Mouse (Mus musculus) stomach, adult 2 months (tissue): Measurements from ENCODE around the gene Ube2g2. TPM values are rescaled to one million over a fixed set of nuclear protein-coding genes. Genes with fewer than 3 reads are reported as not detected.

Source experiments
- polyA plus RNA-seq: library from polyadenylated mRNA; depleted of rRNA; stranded (reverse); fragments of >200 nt; gene quantifications from 2 replicates; pipeline ENCODE4 v1.2.3, GENCODE M21; 2012; rRNA removed

Gene Ube2g2
- polyA plus RNA-seq, result 21.8 and 23.2 TPM in 2 replicates

GRCm38 (mm10) chr10:77622055-77622988 lies at the start of gene Ube2g2:
TSS of gene Ube2g2 (plus strand) at chr10:77622275.

GRCm38 (mm10) chr10:77581408-77582284 lies 40.4 kb upstream of the Ube2g2 start, which contains the start of gene Pttg1ip:
TSS of gene Pttg1ip (plus strand) at chr10:77581720.

DNA sequence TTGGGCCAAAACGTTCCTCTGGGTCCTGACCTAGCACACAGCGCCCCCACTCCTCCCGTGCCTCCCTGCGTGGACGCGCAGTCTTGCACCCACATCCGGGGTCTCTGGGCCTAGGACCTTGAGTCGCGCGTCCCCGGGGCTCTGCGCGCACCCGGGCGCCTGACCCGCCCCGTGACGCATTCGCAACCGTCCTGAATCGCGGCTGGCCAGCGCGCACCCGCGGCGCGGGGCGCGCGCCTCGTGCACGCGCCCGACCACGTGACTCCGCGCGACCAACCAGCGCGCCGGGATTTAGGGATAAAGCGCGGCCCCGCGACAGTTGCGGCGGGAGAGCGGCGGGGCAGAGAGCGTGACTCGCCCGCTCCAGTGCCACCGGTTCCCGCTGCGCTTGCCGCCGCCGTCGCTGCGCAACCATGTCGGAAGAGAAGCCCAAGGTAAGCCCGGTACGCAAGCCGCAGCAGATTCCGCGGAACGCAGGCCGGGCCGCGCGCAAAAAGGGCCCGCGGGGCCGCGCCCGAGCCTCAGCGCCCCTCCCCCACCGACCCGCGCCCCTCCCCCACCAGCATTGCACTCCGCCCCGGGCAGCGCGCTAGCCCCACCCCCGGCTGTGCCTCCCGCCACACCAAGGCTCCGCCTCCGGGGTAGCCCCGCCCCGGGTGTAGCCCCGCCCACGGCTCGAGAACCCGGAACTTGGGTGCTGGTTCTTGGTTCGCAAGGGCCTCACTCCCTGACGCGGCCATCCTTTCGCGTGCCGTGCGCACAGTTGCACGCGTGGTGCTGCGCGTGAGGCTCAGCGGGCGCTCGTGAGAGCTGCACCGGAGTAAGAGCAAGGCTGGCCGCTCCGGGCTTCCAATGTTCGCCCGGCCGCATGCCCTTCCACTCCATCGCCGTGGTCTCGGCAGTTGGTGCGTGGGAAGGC lies 15.9 kb upstream of the Ube2g2 start, which contains the start of the genes Sumo3 and Gm49325:
Gene Sumo3, plus strand, starts transcription at position 190 of the 919 bp plus-strand sequence.
Gene Gm49325, plus strand, starts transcription at position 290 of the 919 bp plus-strand sequence.

DNA sequence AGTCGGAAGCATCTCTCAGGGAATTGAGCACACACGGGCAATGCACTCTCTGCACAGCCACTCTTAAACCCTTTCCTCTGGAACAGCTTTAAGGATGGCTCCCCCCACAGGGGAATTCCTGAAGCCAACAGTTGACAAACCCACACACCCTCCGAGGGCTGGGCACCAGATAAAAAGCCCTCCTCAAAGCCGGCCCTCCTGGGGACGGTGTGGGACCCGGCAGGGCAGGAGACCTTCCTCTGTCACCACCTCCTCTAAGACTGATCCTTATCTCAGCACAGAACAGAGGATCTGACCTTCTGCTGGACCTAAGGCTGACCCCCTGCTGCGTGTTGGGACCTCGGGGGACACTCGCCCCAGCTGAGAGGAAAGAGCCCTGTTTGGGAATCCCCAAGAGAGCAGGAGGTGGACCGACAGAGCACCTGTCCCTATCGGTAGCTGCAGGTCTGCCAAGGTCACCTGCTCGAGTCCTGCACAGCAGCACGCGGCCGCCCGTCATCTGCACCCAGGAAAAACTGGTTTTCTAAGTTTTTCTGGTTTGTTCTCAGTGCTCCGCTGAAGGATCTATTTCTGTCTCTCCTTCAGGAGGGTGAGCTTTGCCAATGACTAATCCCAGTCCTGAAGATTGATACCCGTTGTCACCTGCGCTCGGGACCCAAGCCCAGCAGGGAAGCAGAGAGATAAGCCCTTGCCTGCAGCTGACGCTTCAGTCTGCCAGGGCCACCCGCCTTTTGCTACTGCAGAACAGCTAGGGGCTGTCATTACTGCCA lies 64.0 kb downstream of the Ube2g2 start, which contains the start of gene Tspear:
Gene Tspear, plus strand, starts transcription at position 675 of the 770 bp plus-strand sequence.

GRCm38 (mm10) chr10:77690356-77690807 lies 68.3 kb downstream of the Ube2g2 start, which contains the start of gene Gm19402:
TSS of gene Gm19402 (minus strand) at chr10:77690757.

Other genes starting within 250 kb of the Ube2g2 start
- gene Adarb1, start 204.0 kb upstream of the Ube2g2 start, polyA plus RNA-seq, result 3.8 TPM in 2 replicates
- gene Fam207a, start 106.5 kb upstream of the Ube2g2 start, polyA plus RNA-seq, result 19.4 and 23.1 TPM in 2 replicates
- 2.7 and 4.4 TPM in 2 replicates for gene Itgb2, start 92.0 kb upstream of the Ube2g2 start, polyA plus RNA-seq
- gene Pttg1ip, start 40.6 kb upstream of the Ube2g2 start, polyA plus RNA-seq, result 171 and 193 TPM in 2 replicates
- 60.3 and 68.3 TPM in 2 replicates for gene Sumo3, start 16.2 kb upstream of the Ube2g2 start, polyA plus RNA-seq
- not detected in 2 replicates for gene Gm49325, start 16.1 kb upstream of the Ube2g2 start, polyA plus RNA-seq
- 0.29 and 0.96 TPM in 2 replicates for gene Tspear, start 64.3 kb downstream of the Ube2g2 start, polyA plus RNA-seq
- gene Gm19402, start 68.5 kb downstream of the Ube2g2 start, polyA plus RNA-seq, result not detected in 2 replicates
- not detected in 2 replicates for gene Gm9508, start 75.0 kb downstream of the Ube2g2 start, polyA plus RNA-seq
- gene Gm10272, start 84.4 kb downstream of the Ube2g2 start, polyA plus RNA-seq, result not detected in 2 replicates
- not detected in 2 replicates for gene Gm10024, start 89.2 kb downstream of the Ube2g2 start, polyA plus RNA-seq
- gene Gm10142, start 93.5 kb downstream of the Ube2g2 start, polyA plus RNA-seq, result 1.8 TPM in 1 of 2 replicates, not detected in the other
- gene Krtap12-1, start 98.3 kb downstream of the Ube2g2 start, polyA plus RNA-seq, result 0.25 and 0.38 TPM in 2 replicates
- not detected in 2 replicates for gene Gm10100, start 104.2 kb downstream of the Ube2g2 start, polyA plus RNA-seq
- gene Gm18596, start 120.4 kb downstream of the Ube2g2 start, polyA plus RNA-seq, result not detected in 2 replicates
- not detected in 2 replicates for gene Gm9736, start 129.1 kb downstream of the Ube2g2 start, polyA plus RNA-seq
- gene Gm3233, start 137.4 kb downstream of the Ube2g2 start, polyA plus RNA-seq, result not detected in 2 replicates
- not detected in 2 replicates for gene Gm3238, start 149.1 kb downstream of the Ube2g2 start, polyA plus RNA-seq
- not detected in 2 replicates for gene Gm7138, start 154.7 kb downstream of the Ube2g2 start, polyA plus RNA-seq
- gene Gm3250, start 160.3 kb downstream of the Ube2g2 start, polyA plus RNA-seq, result not detected in 2 replicates
- not detected in 2 replicates for gene Gm7137, start 165.9 kb downstream of the Ube2g2 start, polyA plus RNA-seq
- gene Gm9639, start 172.8 kb downstream of the Ube2g2 start, polyA plus RNA-seq, result not detected in 2 replicates
- not detected in 2 replicates for gene Gm19668, start 176.9 kb downstream of the Ube2g2 start, polyA plus RNA-seq
- gene Gm9507, start 189.6 kb downstream of the Ube2g2 start, polyA plus RNA-seq, result not detected in 2 replicates
- not detected in 2 replicates for gene Gm2696, start 192.4 kb downstream of the Ube2g2 start, polyA plus RNA-seq
- not detected in 2 replicates for gene Krtap10-4, start 204.8 kb downstream of the Ube2g2 start, polyA plus RNA-seq
- not detected in 2 replicates for gene Krtap10-10, start 213.7 kb downstream of the Ube2g2 start, polyA plus RNA-seq
- gene Gm36176, start 224.5 kb downstream of the Ube2g2 start, polyA plus RNA-seq, result not detected in 2 replicates
- not detected in 2 replicates for gene Gm10318, start 230.6 kb downstream of the Ube2g2 start, polyA plus RNA-seq
- not detected in 2 replicates for gene Gm3285, start 239.7 kb downstream of the Ube2g2 start, polyA plus RNA-seq